Mouse (Mus musculus) layer of hippocampus, postnatal 25 days (tissue): ENCODE measurements around the gene Tmem89. TPM values are rescaled to one million over a fixed set of nuclear protein-coding genes. Genes with fewer than 3 reads are reported as not detected.

ENCODE experiments used
- DNase-seq, 2 experiments: peaks; one replicate each; pipeline ENCODE4 v3.0.0; 2022; ENCODE audit warnings: mixed read lengths in 2 of 2, low spot score in 1 of 2; ENCODE audit errors: extremely low spot score in 1 of 2
- total RNA-seq, 2 experiments: library from RNA; stranded (reverse); gene quantifications; 2 replicates each; pipeline ENCODE4 v1.2.3; 2021

Gene Tmem89
- under 1 TPM in 1 of 2 experiments, not detected in 1; 0.85 TPM for total RNA-seq

DNA sequence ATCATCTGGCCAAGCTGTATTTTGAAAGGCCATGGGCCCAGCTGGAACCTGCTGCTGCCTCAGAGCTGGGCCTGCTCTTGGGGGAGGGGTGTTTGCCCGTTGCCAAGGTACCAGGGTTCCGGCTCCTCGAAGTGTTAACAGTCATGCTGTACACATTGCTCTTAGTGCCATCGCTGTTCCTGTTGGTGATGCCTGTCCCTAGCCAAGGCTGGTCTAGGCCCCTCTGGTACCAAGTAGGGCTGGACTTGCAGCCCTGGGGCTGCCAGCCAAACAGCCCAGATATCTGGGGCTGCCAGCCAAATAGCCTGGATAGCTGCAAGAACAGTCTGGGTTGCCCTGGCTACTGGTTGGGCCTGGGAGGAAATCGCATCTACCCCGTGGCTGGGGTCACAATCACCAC lies at the start of gene Tmem89:
TSS of gene Tmem89 (plus strand) at position 129 of the 400 bp plus-strand sequence.
- peak in 1 of 2 experiments; percentile 45 for DNase-seq

DNA sequence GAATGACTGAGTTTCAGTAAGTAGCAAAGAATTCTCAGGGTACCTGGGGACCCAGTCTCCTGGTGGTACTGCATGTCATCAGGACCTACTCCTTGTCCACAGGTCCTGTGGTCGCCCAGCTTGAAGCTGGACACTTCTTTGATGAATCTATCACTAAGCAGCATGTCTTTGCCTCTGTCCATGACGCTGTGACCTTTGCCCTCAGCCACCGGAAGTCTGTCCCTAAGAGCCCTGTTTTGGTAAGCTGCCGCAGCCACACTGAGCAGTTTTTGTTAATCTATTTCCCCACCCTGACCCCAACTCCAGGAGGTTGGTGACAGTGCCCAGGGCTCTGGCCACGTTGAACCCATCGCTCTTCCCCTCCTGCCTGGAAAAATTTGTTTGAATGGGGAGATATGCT lies 2.1 kb upstream of the Tmem89 start:
- no peak for DNase-seq

DNA sequence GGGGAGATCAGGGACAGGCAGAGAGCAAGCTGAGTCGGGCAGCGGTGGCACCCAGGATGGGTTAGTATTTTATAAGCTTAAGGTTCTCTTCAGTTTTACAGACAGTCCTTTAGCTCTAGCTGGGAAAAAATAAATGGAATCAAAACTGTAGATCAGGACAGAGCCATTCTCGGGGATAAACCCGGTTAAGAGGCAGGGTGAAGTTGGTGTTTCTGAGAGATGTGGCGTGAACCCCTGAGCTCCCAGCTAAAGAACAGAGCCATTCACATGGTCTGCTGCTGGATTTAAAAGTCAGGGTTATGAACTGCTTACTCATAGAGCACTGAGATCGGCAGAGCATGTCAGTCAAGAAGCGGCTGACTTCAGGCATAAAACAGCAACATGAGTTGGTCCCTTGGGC lies 1.3 kb upstream of the Tmem89 start:
- DNase-seq = no peak

DNA sequence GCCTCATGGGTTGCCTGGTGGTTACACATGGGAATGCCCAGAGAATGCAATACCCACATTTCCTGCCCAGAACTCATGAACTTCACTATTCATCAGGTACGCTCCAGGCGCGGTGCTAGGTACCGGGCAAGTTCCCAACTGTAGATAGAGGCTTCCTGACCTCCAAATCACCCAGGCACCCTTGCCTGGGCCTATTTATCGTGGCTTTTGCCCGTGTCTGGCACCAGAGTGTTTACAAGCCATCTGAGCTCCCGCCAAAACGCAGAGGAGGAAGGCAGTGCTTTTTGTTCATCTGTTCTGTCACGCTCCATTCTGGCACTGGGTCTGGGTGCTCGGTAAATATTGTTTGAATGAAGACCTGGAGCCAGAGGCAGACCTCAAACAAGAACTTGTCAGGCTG lies 798 bp upstream of the Tmem89 start:
- DNase-seq = no peak

DNA sequence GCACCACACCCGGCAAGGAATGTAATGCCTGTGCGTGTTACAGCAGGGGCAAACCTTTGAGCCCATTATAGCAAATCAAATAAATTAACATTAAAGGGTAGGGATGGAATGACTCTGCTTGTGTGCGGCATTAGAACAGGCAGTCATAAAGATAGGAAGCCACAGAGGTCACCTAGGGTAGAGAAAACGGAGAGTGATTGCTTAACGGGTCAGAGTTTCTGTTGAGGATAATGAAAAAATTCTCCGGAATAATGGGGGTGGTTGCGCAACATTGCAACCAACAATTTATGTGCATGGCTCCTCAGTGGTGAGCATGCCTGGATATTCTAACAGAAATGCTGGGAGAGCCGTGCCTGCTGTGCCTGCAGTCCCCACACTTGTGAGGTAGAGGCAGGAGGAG lies 11.5 kb downstream of the Tmem89 start:
- DNase-seq = no peak

DNA sequence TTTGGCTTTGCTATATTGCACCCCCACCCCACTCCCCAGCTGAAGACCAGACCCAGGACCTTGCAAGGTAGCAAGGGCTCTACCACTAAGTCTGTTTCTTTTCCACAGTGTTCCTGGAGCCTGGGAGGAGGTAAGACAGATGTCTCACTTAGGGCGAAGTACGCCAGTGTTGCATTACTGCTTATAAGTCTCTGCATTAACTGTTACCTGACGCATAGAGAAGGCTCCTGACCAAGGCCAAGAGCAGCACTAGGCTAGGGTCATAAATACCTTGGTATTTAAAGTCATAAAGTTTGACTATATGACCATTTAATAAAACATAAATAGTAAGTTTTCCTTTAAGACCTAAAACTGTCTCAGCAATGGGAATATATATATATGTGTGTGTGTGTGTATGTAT lies 14.0 kb downstream of the Tmem89 start:
- DNase-seq = no peak

DNA sequence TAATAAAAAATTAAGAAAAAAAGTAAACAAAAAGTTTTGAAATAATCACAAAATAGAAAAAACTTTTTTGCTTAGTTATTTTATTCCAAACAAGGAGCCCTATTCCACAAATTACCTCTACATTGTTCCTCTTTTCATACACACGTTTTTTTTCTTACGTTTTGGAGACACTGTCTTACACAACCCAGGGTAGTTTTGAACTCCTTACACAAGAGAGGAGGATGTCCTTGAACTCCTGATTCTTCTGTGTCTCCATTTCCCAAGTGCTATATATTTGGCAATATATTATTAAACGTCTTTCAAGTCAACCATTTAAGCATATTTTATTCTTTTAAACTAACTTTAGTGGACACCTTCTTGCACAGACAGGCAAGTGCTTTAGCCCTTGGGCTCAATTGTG lies 21.6 kb downstream of the Tmem89 start:
- no peak for DNase-seq

DNA sequence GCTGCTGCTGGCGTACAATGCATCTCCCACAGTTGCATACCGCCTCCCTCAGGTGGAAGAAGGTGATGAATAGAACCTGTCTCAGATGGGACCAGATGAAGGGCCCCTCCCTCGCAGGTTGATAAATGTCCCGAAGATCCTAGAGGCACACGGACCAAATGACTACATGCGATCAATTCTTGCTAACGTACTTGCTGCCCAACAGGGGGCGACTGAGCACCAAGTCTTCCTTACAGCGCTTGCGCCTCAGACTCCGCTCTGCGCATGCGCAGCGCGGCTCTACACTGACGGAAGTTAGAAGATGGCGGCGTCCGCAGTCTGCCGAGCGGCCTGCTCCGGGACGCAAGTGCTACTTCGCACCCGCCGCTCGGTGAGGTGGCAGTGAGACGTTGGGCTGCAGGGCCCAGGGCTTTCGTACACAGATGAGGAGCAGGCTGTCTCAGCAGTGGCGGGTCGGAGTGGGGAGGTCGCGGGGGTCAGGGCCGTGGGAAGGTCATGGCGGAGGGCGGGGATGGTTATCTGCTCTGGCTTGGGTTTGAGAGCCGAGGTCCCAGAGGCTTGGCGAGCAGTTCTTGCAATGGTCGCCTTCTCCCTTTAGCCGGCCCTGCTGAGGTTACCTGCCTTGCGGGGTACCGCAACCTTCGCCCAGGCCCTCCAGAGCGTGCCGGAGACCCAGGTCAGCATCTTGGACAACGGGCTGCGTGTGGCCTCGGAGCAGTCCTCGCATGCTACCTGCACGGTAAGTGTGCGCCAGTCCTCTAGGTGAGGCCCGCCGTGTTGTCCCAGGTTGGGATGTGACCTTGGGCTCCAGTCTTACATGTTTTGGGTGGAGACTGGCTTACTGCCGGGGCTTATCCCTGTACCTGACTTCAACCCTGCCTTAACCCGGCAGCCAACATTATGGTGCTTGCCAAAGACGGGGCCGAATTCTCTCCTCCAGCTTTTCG lies 22.3 kb downstream of the Tmem89 start, which contains the start of gene Uqcrc1:
TSS of gene Uqcrc1 (plus strand) at position 216 of the 947 bp plus-strand sequence.
- DNase-seq = peak; percentile 86 to 97

DNA sequence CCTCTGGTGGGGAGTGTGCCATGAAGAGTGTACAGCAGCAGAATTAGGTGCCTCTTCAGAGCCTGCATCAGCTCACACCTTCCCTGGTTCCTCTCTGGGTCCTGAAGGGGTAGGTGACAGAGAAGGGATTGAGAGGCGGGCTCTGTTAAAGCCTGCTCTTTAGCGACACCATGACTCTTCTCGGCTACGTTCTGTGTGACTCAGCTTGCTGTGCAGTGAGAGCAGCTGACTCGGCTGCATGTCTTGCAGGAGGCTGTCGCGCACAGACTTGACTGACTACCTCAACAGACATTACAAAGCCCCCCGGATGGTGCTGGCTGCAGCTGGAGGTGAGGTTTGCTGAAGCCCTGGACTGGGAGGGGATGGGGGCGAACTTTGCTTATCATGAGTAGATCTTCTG lies 30.7 kb downstream of the Tmem89 start:
- no peak for DNase-seq

DNA sequence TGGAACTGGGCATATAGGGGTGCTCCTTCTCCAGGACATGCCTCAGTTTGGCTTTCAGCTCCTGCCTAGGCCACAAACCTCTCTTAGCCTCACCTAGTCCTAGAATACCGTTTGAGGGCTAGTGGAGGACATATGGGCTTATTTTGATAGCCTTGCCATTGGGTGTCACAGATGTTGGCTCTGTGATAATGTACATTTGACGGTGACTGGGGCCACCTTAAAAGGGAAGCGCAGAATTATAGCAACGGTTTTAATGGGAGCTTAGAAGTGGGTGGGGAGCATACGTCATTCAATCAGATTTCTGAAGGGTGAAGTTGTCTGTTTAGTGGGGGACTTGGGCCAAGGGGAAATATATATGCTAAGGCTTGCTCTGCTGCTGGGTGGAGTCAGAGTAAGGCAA lies 31.2 kb downstream of the Tmem89 start:
- no peak for DNase-seq

DNA sequence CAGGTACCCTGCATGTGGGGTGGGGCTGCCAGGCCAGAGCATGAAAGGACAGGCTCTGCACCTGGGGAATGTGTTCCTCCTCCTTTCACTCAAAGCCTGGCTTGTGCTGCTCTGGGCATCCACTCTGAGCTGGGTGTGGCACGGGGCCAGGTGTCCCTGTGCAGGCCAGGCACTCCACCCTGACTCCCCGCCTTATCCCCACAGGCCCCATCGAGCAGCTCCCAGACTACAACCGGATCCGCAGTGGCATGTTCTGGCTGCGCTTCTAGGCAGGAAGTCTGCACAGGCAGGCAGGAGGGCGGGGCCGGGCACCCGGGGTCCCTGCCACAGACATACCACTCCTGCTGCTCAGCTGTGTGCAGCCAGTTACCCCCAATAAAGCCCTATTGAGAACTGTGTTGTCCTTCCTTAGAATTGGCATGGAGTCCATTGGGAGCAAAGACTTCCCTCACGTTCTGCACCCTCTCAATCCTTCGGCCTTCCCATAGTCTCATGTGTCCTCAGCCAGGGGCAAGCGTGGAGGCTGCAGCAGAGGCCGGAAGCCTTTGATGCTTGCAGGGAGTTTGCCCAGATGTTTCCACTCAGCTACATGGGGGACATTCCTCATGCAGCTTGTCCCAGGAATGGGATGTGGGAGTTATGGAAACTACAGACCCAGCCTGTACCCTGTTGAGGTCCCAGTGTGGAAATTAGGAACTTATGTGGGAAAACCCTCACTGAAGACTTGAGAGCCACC lies 35.0 kb downstream of the Tmem89 start:
- no peak for DNase-seq

DNA sequence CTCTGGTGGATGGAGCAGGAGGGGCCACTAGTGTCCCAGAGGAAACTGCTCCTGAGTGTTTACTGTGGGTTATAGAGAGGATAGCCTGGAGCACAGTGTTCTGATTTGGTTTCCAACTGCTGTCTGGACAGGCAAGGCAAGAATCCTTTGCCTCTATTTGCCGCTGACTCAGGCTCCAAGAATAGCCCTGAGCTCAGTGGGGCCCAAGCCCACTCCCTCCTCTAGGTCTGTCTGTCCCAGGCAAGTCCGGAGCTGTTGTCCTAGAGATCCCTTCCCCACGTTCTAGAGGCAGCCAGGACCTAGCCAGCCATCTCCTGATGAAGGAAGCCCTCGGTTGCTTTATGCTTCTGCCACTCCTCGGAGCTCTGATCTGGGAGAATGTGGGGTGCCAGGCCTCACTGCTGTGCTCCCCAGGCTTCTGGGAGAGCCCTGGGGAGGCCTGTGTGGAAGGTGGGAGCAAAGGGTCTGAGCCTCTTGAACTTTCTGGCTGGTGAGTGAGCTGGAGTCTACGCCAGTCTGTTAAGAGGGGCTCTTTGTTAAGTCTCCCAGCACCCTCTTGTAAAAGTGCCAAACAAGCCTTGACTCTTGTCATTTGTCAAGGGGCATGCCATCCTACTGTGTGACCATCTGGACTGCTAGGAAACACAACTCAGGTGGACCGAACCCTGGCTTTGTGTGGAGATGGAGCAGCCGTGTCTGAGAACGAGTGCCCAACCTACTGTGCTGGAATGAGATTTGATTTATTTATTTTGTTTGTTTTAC lies 35.7 kb downstream of the Tmem89 start:
- DNase-seq = no peak

DNA sequence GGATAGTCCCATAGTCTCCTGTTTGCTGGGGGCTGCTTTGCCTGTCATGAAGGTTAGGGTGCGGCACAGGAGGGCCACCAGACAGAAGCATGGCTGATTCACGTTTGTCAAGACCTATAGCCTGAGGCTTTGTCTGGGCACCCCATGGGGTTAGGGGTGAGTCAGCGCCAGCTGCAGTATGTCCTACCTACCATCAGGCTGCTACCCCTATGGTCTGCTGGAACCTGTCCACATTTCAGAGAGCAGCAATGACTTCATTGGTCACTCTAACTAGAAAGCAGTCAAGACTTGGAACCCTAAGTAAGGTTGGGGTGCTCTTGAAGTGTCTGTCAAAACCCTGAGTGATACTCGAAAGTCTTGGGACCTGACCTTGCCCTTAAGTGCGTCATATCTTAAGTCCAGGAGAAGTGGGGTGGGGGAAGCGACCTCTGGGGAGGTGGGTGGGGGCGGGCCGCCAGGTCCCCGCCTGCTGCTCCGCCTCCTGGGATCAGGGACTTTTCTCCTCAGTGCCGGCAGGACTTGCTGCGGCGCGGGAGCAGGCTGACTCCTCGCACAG lies 38.7 kb downstream of the Tmem89 start, which contains the start of gene Col7a1:
TSS of gene Col7a1 (plus strand) at position 506 of the 556 bp plus-strand sequence.
- DNase-seq = no peak

DNA sequence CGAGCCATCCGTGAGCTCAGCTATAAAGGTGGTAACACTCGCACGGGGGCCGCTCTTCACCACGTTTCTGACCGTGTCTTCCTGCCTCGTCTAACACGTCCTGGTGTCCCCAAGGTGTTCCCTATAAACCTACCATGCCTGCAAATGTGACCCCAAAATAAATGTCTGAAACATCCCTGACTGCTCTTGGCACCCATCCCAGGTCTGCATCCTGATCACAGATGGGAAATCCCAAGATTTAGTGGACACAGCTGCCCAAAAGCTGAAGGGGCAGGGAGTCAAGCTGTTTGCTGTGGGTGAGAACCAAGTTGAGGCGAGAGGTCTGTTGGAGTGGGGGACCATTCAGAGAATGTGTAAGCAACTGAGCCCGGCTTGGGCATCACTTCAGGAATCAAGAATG lies 40.8 kb downstream of the Tmem89 start:
- DNase-seq = no peak

DNA sequence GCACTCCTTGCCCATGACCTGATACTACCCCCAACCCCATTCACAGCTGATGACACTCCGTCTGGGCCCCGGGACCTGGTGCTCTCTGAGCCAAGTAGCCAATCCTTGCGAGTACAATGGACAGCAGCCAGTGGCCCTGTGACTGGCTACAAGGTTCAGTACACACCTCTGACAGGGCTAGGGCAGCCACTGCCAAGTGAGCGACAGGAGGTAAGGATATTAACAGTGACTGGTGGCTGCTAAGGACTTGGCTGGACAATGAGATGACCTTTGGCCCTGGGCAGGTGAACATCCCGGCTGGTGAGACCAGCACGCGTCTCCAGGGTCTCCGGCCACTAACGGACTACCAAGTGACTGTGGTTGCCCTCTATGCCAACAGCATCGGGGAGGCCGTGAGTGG lies 41.4 kb downstream of the Tmem89 start:
- no peak for DNase-seq

DNA sequence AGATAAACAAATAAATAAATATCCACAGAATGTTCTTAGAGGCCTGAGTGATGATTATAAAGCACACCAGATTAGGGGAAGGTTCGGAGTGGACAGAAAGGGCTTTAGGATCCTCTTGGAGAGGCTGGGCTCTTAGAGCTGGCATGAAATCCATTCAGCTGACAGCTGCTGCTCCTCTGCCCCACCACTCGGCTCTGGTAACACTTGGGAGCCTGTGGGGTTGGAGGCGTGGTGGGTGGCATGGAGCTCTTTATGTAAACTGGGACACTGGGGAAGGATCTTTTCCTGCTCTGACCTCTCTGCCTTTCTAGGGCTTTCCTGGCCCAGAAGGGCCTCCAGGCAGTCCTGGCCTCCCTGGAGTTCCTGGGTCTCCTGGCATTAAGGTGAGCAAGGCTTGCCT lies 49.2 kb downstream of the Tmem89 start:
- no peak for DNase-seq

DNA sequence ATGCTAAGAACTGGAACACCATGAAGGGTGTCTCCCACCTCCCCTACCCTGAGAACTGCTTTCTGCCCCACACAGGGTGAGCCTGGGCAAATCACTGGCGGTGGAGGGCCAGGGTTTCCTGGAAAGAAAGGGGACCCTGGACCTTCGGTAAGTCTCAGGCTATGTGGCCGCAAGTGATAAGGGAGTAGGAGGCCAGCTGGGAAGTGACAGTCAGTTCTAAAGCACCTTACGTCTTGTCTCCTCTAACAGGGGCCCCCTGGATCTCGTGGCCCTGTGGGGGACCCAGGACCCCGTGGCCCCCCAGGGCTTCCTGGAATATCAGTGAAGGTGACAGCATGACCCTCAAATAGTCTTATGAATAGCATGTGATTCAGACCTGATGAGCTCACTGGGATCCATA lies 49.9 kb downstream of the Tmem89 start:
- DNase-seq = no peak
